ENCODE assay signal across 26 mouse cellular contexts in the genomic region with DNA sequence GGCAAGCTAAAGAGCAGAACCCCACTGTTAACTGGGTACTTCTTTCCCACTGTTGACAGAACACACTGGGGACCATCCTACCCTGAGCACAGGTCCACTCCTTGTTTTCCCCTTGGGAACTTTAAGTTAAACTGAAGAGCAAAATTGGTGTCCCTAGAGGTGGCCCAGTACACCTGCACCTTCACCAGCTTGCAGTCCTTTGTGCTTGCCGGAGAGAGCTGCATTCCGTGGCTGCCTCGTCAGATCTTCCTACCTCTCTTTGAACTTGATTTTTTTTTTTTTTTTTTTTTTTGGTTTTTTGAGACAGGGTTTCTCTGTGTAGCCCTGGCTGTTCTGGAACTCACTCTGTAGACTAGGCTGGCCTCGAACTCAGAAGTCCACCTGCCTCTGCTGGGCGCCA. TPM values are rescaled to one million over a fixed set of nuclear protein-coding genes. Genes with fewer than 3 reads are reported as not detected.
A peak's percentile ranks its signal among the peaks of the same experiment; 100 is the strongest.
DNase-seq lines count a peak whose midpoint lies in the region; ATAC-seq and TF ChIP-seq lines count a peak whose summit lies in the region.
"Had no signal": no experiment of that assay in that cellular context is flagged by ENCODE, and none has a peak within 500 bp of the region (broad histone marks: within the 10 kb centered on the region; RNA-seq: fewer than 3 reads in every experiment).

No protein-coding gene starts in this region.

- no peak overlapping the region for H3K9ac ChIP-seq in heart, embryonic 12.5 days
- H3K9ac ChIP-seq in stomach, embryonic 14.5 days (replicated peaks; ENCODE audit: low read depth, low read length), result no peak overlapping the region
- H3K9ac ChIP-seq in stomach, postnatal 0 days (ENCODE audit: low read length), result no peak overlapping the region
- H3K9ac ChIP-seq in stomach, embryonic 16.5 days (ENCODE audit: low read length), result no peak overlapping the region
- H3K9ac ChIP-seq in midbrain, embryonic 14.5 days (replicated peaks; ENCODE audit: low read length), result no peak overlapping the region
- H3K9ac ChIP-seq: hindbrain, embryonic 12.5 days; liver, postnatal 0 days; midbrain, embryonic 13.5 days; neural tube, embryonic 13.5 days had no signal

- peak overlapping the region; percentile 62; the same call in 1 of the 2 replicates for H3K27ac ChIP-seq in heart, embryonic 10.5 days
- H3K27ac ChIP-seq in heart, embryonic 12.5 days (ENCODE audit: poor library complexity, severe bottlenecking), result no peak overlapping the region
- peak overlapping the region; percentile 66; the same call in 1 of the 2 replicates for H3K27ac ChIP-seq in stomach, embryonic 14.5 days (ENCODE audit: low read length)
- H3K27ac ChIP-seq in stomach, postnatal 0 days (replicated peaks), result no peak overlapping the region
- H3K27ac ChIP-seq in stomach, embryonic 16.5 days (ENCODE audit: low read length), result peak overlapping the region; percentile 40; the same call in 1 of the 2 replicates
- H3K27ac ChIP-seq in layer of hippocampus, adult 2 months, result no peak overlapping the region
- H3K27ac ChIP-seq in midbrain, embryonic 14.5 days (replicated peaks; ENCODE audit: low read depth, low read length), result no peak overlapping the region
- H3K27ac ChIP-seq: heart, adult 2 months; hindbrain, embryonic 12.5 days; midbrain, embryonic 13.5 days; neural tube, embryonic 13.5 days had no signal

- DNase-seq in heart, embryonic 10.5 days (ENCODE audit: low spot score), result no peak
- no peak for DNase-seq in stomach, postnatal 0 days (ENCODE audit: low spot score)
- DNase-seq in right cerebral cortex, postnatal 25 days, result no peak
- DNase-seq in layer of hippocampus, adult 2 months (ENCODE audit: low spot score in 2 of 2), result no peak
- no peak for DNase-seq in midbrain, embryonic 14.5 days
- DNase-seq: adrenal gland, postnatal 36 days; cerebellum, adult 11-12 months; cerebellum, postnatal 25 days; gastrocnemius, postnatal 25 days; heart, adult 2 months; kidney, adult 2 months; kidney, postnatal 14 days; layer of hippocampus, adult 9-11 months; liver; liver, postnatal 0 days; spleen, adult 18-20 months had no signal

- peaks cover 65% of the 10 kb centered on the region for H3K36me3 ChIP-seq in heart, embryonic 10.5 days
- H3K36me3 ChIP-seq in heart, embryonic 12.5 days, result peaks cover 79% of the 10 kb centered on the region
- peaks cover 8% of the 10 kb centered on the region; the same call in 1 of the 2 replicates for H3K36me3 ChIP-seq in stomach, embryonic 14.5 days (ENCODE audit: control insufficient read depth, insufficient read depth, low read length)
- H3K36me3 ChIP-seq in stomach, postnatal 0 days (ENCODE audit: control insufficient read depth, insufficient read depth, low read length), result peaks cover 19% of the 10 kb centered on the region; the same call in 1 of the 2 replicates
- H3K36me3 ChIP-seq in stomach, embryonic 16.5 days (ENCODE audit: control insufficient read depth, insufficient read depth, low read length), result no peaks in the 10 kb centered on the region
- H3K36me3 ChIP-seq in midbrain, embryonic 14.5 days (ENCODE audit: control insufficient read depth, insufficient read depth, low read length), result no peaks in the 10 kb centered on the region
- H3K36me3 ChIP-seq: hindbrain, embryonic 12.5 days; midbrain, embryonic 13.5 days; neural tube, embryonic 13.5 days had no signal

- no peak overlapping the region for H3K4me3 ChIP-seq in heart, embryonic 10.5 days
- no peak overlapping the region for H3K4me3 ChIP-seq in heart, embryonic 12.5 days
- no peak overlapping the region for H3K4me3 ChIP-seq in stomach, embryonic 14.5 days (ENCODE audit: low read depth, low read length)
- H3K4me3 ChIP-seq in stomach, postnatal 0 days (ENCODE audit: low read depth, low read length), result no peak overlapping the region
- no peak overlapping the region for H3K4me3 ChIP-seq in stomach, embryonic 16.5 days (replicated peaks; ENCODE audit: low read length)
- H3K4me3 ChIP-seq in layer of hippocampus, adult 2 months, result no peak overlapping the region
- H3K4me3 ChIP-seq in midbrain, embryonic 14.5 days (replicated peaks; ENCODE audit: low read depth, low read length), result no peak overlapping the region
- H3K4me3 ChIP-seq: heart, adult 2 months; hindbrain, embryonic 12.5 days; midbrain, embryonic 13.5 days; neural tube, embryonic 13.5 days had no signal

- ATAC-seq in heart, embryonic 12.5 days (ENCODE audit: insufficient number of reproducible peaks, low FRiP score), result no peak
- no peak for ATAC-seq in stomach, embryonic 14.5 days (ENCODE audit: insufficient number of reproducible peaks, insufficient read depth, low FRiP score, low read depth)
- no peak for ATAC-seq in stomach, postnatal 0 days (ENCODE audit: low FRiP score, low TSS enrichment)
- ATAC-seq in stomach, embryonic 16.5 days (ENCODE audit: insufficient read depth, low FRiP score), result no peak
- ATAC-seq in midbrain, embryonic 14.5 days (ENCODE audit: low FRiP score, low TSS enrichment), result no peak
- ATAC-seq: CD4-positive, CD25-positive, alpha-beta regulatory T cell, adult 4 months; forebrain, embryonic 16.5 days; inflammation-experienced regulatory T-cells, adult 6 months; liver, postnatal 0 days; midbrain, embryonic 13.5 days had no signal

- no peak overlapping the region for H3K4me2 ChIP-seq in heart, embryonic 12.5 days
- no peak overlapping the region for H3K4me2 ChIP-seq in stomach, embryonic 14.5 days (replicated peaks; ENCODE audit: low read depth, low read length)
- H3K4me2 ChIP-seq in stomach, postnatal 0 days (replicated peaks; ENCODE audit: low read depth), result no peak overlapping the region
- H3K4me2 ChIP-seq in stomach, embryonic 16.5 days (ENCODE audit: low read depth, low read length), result no peak overlapping the region
- H3K4me2 ChIP-seq in midbrain, embryonic 14.5 days (ENCODE audit: low read length), result no peak overlapping the region
- H3K4me2 ChIP-seq: hindbrain, embryonic 12.5 days; midbrain, embryonic 13.5 days; neural tube, embryonic 13.5 days had no signal

- no peaks in the 10 kb centered on the region for H3K27me3 ChIP-seq in heart, embryonic 10.5 days (ENCODE audit: insufficient read depth, poor library complexity, severe bottlenecking)
- H3K27me3 ChIP-seq in heart, embryonic 12.5 days (replicated peaks), result no peaks in the 10 kb centered on the region
- H3K27me3 ChIP-seq in stomach, embryonic 14.5 days (ENCODE audit: control insufficient read depth, insufficient read depth, low read length), result no peaks in the 10 kb centered on the region
- no peaks in the 10 kb centered on the region for H3K27me3 ChIP-seq in stomach, postnatal 0 days (ENCODE audit: control insufficient read depth, insufficient read depth, low read length)
- no peaks in the 10 kb centered on the region for H3K27me3 ChIP-seq in stomach, embryonic 16.5 days (ENCODE audit: control insufficient read depth, insufficient read depth, low read length)
- no peaks in the 10 kb centered on the region for H3K27me3 ChIP-seq in midbrain, embryonic 14.5 days (ENCODE audit: control insufficient read depth, insufficient read depth, low read length)
- H3K27me3 ChIP-seq: hindbrain, embryonic 12.5 days; midbrain, embryonic 13.5 days; neural tube, embryonic 13.5 days had no signal

- peaks cover 13% of the 10 kb centered on the region for H3K4me1 ChIP-seq in heart, embryonic 10.5 days
- peaks cover 13% of the 10 kb centered on the region; the same call in 1 of the 2 replicates for H3K4me1 ChIP-seq in heart, embryonic 12.5 days (replicated peaks)
- H3K4me1 ChIP-seq in stomach, embryonic 14.5 days (ENCODE audit: control insufficient read depth, insufficient read depth, low read length), result peaks cover 10% of the 10 kb centered on the region
- no peaks in the 10 kb centered on the region for H3K4me1 ChIP-seq in stomach, postnatal 0 days (replicated peaks; ENCODE audit: control insufficient read depth, insufficient read depth)
- H3K4me1 ChIP-seq in stomach, embryonic 16.5 days (ENCODE audit: control insufficient read depth, insufficient read depth, low read length), result peaks cover 14% of the 10 kb centered on the region
- no peaks in the 10 kb centered on the region for H3K4me1 ChIP-seq in midbrain, embryonic 14.5 days (ENCODE audit: control insufficient read depth, insufficient read depth, low read length)
- H3K4me1 ChIP-seq: midbrain, embryonic 13.5 days; neural tube, embryonic 13.5 days had no signal

- TF ChIP-seq CTCF in stomach, postnatal 0 days (IDR thresholded peaks at IDR 0.05; ENCODE audit: low read depth), result no peak
- no peak for TF ChIP-seq CTCF in layer of hippocampus, adult 2 months (conservative IDR thresholded peaks at IDR 0.05)

- WGBS in heart, embryonic 10.5 days, result 72% methylated on average over 5 of the region's 5 CpGs
- WGBS in heart, embryonic 12.5 days, result 81% methylated on average over 5 of the region's 5 CpGs
- 71% methylated on average over 5 of the region's 5 CpGs for WGBS in stomach, embryonic 14.5 days
- WGBS in stomach, postnatal 0 days, result 73% methylated on average over 5 of the region's 5 CpGs
- WGBS in stomach, embryonic 16.5 days, result 76% methylated on average over 5 of the region's 5 CpGs
- WGBS in midbrain, embryonic 14.5 days, result 84% methylated on average over 5 of the region's 5 CpGs

- no peaks in the 10 kb centered on the region for H3K9me3 ChIP-seq in heart, embryonic 10.5 days
- H3K9me3 ChIP-seq in heart, embryonic 12.5 days (replicated peaks), result no peaks in the 10 kb centered on the region
- no peaks in the 10 kb centered on the region for H3K9me3 ChIP-seq in stomach, embryonic 14.5 days (ENCODE audit: control insufficient read depth, low read depth, low read length)
- H3K9me3 ChIP-seq in stomach, postnatal 0 days (ENCODE audit: control insufficient read depth, low read length), result no peaks in the 10 kb centered on the region
- no peaks in the 10 kb centered on the region for H3K9me3 ChIP-seq in stomach, embryonic 16.5 days (replicated peaks; ENCODE audit: control insufficient read depth, low read length)
- no peaks in the 10 kb centered on the region for H3K9me3 ChIP-seq in midbrain, embryonic 14.5 days (ENCODE audit: control insufficient read depth, low read length)
- H3K9me3 ChIP-seq: G1E; hindbrain, embryonic 12.5 days; midbrain, embryonic 13.5 days; neural tube, embryonic 13.5 days had no signal

- TF ChIP-seq EP300 in stomach, postnatal 0 days (optimal IDR thresholded peaks at IDR 0.05), result no peak

RNA-seq across cellular contexts. Expression of gene Rnf213, which starts 27.5 kb away (rescaled TPM):
- 7.5 and 9.5 TPM in 2 replicates for polyA plus RNA-seq in heart, embryonic 10.5 days (2016; fragmentation: Nextera tagmentation; extraction: Ambion mirVana)
- polyA plus RNA-seq in heart, embryonic 12.5 days (2016; fragmentation: Nextera tagmentation; extraction: Ambion mirVana), result 8.0 and 8.5 TPM in 2 replicates
- 11.1 and 13.5 TPM in 2 replicates for polyA plus RNA-seq in stomach, embryonic 14.5 days (2014; fragmentation: Nextera tagmentation; extraction: Ambion mirVana)
- polyA plus RNA-seq in stomach, postnatal 0 days (2015; fragmentation: Nextera tagmentation; extraction: Ambion mirVana), result 4.4 and 5.5 TPM in 2 replicates
- 6.6 and 7.3 TPM in 2 replicates for polyA plus RNA-seq in stomach, embryonic 16.5 days (2015; fragmentation: Nextera tagmentation; extraction: Ambion mirVana)
- 1 to 10 TPM; 3.1 to 4.1 TPM for total RNA-seq in layer of hippocampus, adult 2 months (2021)
- 0.72 and 3.2 TPM in 2 replicates for polyA plus RNA-seq in midbrain, embryonic 14.5 days (2014; fragmentation: Nextera tagmentation; extraction: Ambion mirVana)

Comparison
In these comparisons a context has a peak if more than half of its experiments do, and no peak if none do; other contexts are left out.
1. H3K27ac ChIP-seq: peak in heart, embryonic 10.5 days (single experiment), stomach, embryonic 14.5 days (single experiment) and stomach, embryonic 16.5 days (single experiment); none in heart, embryonic 12.5 days (single experiment), stomach, postnatal 0 days (single experiment), layer of hippocampus, adult 2 months (single experiment) and midbrain, embryonic 14.5 days (single experiment).